Mouse (Mus musculus) embryonic stem cell, embryonic (primary cell): ENCODE results near the gene Vps8.

Source experiments
- CTCF ChIA-PET, 4 experiments: fragments of 300-600 bp in 2 of 4; fragments of 350-600 bp in 2 of 4; sonication (Branson Sonifier 250); formaldehyde crosslinking; loops; one replicate each; lab custom pipeline; 2022; ENCODE audit warnings: inconsistent platforms in 2 of 4; lab: Charles Lee
- POLR2A ChIA-PET, 4 experiments: fragments of 300-600 bp in 2 of 4; fragments of 350-600 bp in 2 of 4; sonication (Branson Sonifier 250); formaldehyde crosslinking; loops; one replicate each; lab custom pipeline; 2022; ENCODE audit warnings: antibody characterized with exemption in 4 of 4, inconsistent platforms in 1 of 4; lab: Charles Lee

The Vps8 gene

GRCm38 (mm10) chr16:21607651-21608040, 184.7 kb downstream of the Vps8 start:
- POLR2A ChIA-PET = interaction anchor here in 1 of 4 experiments (2.3 kb wide), 1 partner anchor 8 kb away, joined by 7 read pairs; no protein-coding TSS in a partner anchor
- CTCF ChIA-PET = interaction anchor here in 1 of 4 experiments (1.0 kb wide), 1 partner anchor 71 kb away, joined by 3 read pairs; no protein-coding TSS in a partner anchor

- ChIA-PET POLR2A (interaction anchor here in 1 of 4 experiments (2.3 kb wide), 1 partner anchor 7 kb away, joined by 7 read pairs; no protein-coding TSS in a partner anchor), CTCF (interaction anchor here in 1 of 4 experiments (1.0 kb wide), 1 partner anchor 71 kb away, joined by 3 read pairs; no protein-coding TSS in a partner anchor)
Observed at GRCm38 (mm10) chr16:21608176-21608865, 185.4 kb downstream of the Vps8 start.

GRCm38 (mm10) chr16:21610473-21610872, 187.6 kb downstream of the Vps8 start:
- ChIA-PET POLR2A (interaction anchor here in 2 of 4 experiments (0.8 to 1.5 kb wide), 2 partner anchors 35 to 77 kb away, joined by 3 to 6 read pairs; no protein-coding TSS in a partner anchor), CTCF (interaction anchor here in 2 of 4 experiments (0.6 to 0.9 kb wide), 3 partner anchors 73 to 122 kb away, joined by 3 read pairs; no protein-coding TSS in a partner anchor)

- POLR2A ChIA-PET = interaction anchor here in 2 of 4 experiments (0.6 to 1.7 kb wide), 5 partner anchors 9 to 202 kb away, joined by 3 to 7 read pairs (median 3); no protein-coding TSS in a partner anchor
- CTCF ChIA-PET = interaction anchor here (0.6 to 3.5 kb wide), 10 partner anchors 28 to 112 kb away, joined by 3 to 20 read pairs (median 4); no protein-coding TSS in a partner anchor
Observed at GRCm38 (mm10) chr16:21615802-21616201, 192.9 kb downstream of the Vps8 start.

DNA sequence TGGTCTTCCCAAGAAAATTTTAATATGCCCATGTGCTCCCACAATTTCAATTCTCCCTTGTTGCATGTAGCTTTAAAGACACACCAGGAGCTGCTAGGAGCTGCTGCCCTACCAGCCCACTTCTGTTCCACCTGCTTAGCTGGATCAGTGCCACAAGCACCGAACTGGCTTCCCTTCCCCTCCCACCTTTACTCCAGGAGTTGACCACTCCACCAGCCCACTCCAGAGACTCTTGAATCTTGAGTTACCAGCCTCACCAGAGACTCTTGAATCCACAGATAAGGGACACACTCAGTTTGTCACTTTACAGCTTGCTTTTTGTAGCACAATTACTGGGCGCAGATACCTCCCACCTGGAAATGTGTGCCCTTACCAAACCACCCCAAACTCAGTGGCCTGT, 197.7 kb downstream of the Vps8 start:
- ChIA-PET POLR2A (no interaction called here), CTCF (interaction anchor here in 1 of 4 experiments (0.6 kb wide), 1 partner anchor 83 kb away, joined by 3 read pairs; no protein-coding TSS in a partner anchor)

DNA sequence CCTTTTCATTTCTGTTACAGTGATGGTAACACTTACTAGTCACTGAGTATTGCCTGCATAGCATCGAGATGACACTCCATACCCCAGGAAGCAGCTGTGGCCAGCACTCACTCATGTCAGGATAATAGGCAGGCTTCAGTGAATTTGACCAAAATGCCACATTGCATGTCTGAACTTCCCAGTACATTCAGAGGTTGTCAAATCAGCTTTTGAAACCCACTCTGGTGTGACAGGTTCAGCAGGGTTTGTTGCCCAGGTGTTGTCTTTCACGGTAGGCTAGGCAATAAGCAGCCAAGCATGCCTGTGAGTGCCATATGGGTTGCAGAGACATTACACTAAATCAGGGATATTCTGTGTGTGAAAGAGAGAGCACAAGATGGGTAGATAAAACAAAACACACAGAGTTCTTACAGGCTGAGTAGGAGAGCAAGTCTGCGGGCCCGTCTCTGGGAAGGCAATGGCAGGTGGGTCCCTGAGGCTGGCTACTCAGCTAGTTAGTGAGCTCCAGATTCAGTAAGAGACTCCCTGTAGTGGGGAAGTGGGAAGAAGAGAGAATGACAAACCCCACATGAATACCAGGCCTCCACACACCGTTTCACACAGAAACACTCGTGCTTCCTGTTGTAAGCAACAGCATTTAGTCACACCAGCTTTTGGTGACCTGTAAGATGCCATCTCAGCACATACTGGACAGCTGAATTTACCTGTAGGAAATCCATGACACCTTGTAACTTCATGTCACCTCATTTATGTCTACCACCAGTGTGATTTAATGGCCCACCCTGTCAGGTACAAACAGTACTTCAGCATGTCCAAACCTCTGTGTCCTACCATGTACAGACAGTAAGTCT, 203.1 kb downstream of the Vps8 start:
- POLR2A ChIA-PET = interaction anchor here in 1 of 4 experiments (0.5 to 1.4 kb wide), 2 partner anchors 193 to 358 kb away, joined by 4 read pairs; no protein-coding TSS in a partner anchor
- CTCF ChIA-PET = interaction anchor here in 2 of 4 experiments (0.8 to 1.9 kb wide), 3 partner anchors 89 to 102 kb away, joined by 3 to 7 read pairs (median 4); no protein-coding TSS in a partner anchor

GRCm38 (mm10) chr16:21627248-21627647, 204.3 kb downstream of the Vps8 start:
- POLR2A ChIA-PET = interaction anchor here in 3 of 4 experiments (0.6 to 1.4 kb wide), 8 partner anchors 10 to 356 kb away, joined by 3 to 6 read pairs (median 3); no protein-coding TSS in a partner anchor
- CTCF ChIA-PET = interaction anchor here in 3 of 4 experiments (0.5 to 1.9 kb wide), 4 partner anchors 101 to 732 kb away, joined by 3 to 5 read pairs (median 4); no protein-coding TSS in a partner anchor

DNA sequence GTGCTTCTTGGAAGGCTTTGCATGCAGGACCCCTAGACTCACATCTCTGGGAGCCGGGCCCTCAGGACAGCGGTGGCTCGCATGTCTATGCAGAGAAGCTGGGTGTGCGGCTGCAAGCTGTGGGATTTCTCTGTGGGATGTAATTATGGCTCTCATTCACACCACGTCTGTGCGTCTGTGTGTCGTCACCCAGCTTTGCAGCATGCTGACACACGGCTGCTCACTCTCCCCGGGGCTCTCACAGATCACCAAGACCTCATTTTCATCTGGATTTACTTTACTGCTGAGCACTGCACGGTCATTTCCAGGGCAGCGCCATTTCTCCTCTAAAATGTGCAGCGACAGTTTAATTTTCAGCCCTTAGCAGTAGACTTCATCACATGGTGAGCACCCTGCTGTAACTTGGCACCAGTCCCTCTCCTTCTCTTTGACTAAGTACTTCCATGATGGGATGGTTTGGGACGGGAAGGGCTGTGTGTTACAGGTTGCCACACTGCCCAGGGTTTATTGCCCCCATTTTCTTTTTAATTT, 205.2 kb downstream of the Vps8 start:
- CTCF ChIA-PET = interaction anchor here in 1 of 4 experiments (1.2 kb wide), 1 partner anchor 100 kb away, joined by 3 read pairs; no protein-coding TSS in a partner anchor
- POLR2A ChIA-PET = interaction anchor here in 2 of 4 experiments (0.6 to 1.1 kb wide), 5 partner anchors 9 to 74 kb away, joined by 3 read pairs; no protein-coding TSS in a partner anchor

DNA sequence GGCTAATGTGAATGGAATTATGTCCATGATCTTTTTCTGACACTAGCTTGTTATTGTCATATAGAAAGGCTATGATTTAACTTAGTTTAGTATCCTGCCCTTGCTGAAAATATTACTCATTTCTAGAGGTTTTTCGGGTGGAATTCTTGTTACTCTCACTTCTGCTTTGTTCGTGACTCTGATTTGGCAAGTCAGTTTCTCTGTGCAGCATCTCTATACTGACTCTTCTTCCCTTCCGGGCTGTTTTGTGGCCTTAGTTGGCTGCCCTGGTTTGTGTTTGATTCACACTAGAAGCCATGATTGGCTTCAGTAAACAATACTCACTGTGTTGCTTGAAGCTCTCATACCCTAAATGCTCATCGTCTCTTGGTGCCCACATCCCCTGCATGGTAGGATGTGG, 207.7 kb downstream of the Vps8 start:
- CTCF ChIA-PET = interaction anchor here in 1 of 4 experiments (1.8 kb wide), 1 partner anchor 97 kb away, joined by 4 read pairs; no protein-coding TSS in a partner anchor
- POLR2A ChIA-PET = no interaction called here

DNA sequence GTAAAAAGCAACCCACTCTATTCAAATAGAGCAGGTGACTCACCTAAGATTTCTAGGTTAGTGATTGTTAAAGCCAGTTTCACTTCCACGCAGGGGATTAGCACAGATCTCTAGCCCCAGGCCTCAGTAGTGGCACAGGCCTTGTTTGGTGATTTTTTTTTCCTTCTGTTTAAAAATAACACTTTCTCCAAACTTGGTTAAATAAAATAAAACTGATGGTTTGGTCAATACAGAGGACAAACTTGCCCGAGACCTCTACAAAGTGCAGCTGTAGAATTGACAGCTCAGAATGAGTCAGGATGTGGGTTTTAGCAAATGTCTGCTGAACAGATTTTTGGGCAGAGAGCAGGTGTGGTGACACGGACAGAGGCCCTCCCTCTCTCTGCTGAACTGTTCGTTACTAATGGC, 208.9 kb downstream of the Vps8 start:
- CTCF ChIA-PET = interaction anchor here in 1 of 4 experiments (1.8 kb wide), 1 partner anchor 96 kb away, joined by 4 read pairs; no protein-coding TSS in a partner anchor
- POLR2A ChIA-PET = no interaction called here

- ChIA-PET POLR2A (interaction anchor here in 2 of 4 experiments (0.6 to 1.4 kb wide), 3 partner anchors 30 to 423 kb away, joined by 3 to 4 read pairs (median 4); no protein-coding TSS in a partner anchor), CTCF (no interaction called here)
Observed at GRCm38 (mm10) chr16:21634460-21634859, 211.5 kb downstream of the Vps8 start.

DNA sequence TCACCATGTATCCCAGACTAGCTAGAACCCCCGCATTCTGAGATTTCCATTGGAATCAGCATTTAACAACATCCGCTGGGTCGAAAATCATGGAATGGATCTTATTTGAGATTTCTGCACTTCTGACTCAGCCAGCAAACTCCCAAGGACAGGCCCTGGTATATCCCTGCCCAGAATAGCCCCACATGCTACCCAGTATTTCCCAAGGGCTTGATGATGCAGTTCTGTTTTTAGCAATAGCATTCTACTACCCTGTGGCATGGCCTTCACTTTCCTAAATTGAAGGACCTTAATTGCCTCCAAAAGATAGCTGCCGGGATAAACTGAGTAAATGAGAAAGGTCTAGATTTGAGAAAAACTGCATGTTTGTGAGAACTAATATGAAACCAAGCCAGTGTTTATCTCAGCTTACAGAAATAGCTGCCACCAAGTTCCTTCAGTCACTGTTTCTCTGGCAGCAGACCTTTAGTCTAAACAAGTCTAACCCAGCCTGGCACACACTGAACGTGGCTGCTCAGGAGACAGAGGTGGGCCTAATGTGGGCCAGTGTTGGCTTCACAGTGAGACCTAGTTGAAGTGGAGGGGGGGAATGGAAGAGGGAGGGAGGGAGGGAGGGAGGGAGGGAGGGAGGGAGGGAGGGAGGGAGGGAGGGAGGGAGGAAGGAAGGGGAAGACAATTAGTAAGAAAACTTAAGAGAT, 213.4 kb downstream of the Vps8 start:
- CTCF ChIA-PET = interaction anchor here in 1 of 4 experiments (0.8 kb wide), 1 partner anchor 739 kb away, joined by 3 read pairs; no protein-coding TSS in a partner anchor
- POLR2A ChIA-PET = interaction anchor here in 2 of 4 experiments (0.7 to 1.4 kb wide), 4 partner anchors 9 to 65 kb away, joined by 3 read pairs; no protein-coding TSS in a partner anchor

- CTCF ChIA-PET = interaction anchor here in 1 of 4 experiments (0.6 kb wide), 1 partner anchor 220 kb away, joined by 3 read pairs; no protein-coding TSS in a partner anchor
- POLR2A ChIA-PET = interaction anchor here in 1 of 4 experiments (0.6 to 1.4 kb wide), 2 partner anchors 10 to 65 kb away, joined by 3 read pairs; no protein-coding TSS in a partner anchor
Observed at GRCm38 (mm10) chr16:21637201-21637819, 214.4 kb downstream of the Vps8 start.

DNA sequence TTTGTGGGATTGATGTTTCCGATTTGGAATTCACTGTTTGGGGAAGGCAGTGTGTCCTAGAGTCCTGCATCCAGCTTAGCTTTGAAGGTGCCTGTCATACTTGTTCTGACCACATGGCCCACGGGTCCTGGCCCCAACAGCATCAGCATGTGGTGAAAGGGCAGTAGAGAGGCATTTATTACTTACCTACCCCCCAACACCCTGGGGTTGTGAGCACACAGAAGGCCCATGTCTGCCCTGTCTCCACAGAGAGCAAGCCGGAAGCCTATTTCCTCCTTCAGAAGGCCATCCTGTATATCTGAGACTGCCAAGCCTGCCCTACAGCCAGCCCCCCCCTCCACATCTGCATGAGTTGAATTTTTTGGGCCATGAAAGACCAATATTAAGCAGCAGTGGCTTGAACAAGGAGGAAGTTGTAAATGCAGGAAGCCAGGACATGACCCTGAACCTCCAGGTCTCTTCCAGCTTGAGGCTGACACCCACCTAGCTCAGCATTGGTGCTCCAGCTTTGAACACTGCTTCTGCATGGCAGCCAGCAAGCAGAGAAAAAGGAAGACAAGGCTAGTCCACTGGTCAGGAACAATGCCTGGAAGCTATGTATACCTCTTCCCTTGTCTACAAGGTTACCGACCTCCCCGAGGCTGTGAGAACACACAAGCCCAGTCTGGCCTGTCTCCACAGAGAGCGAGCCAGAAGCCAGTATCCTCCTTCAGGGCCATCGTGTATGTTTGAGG, 218.0 kb downstream of the Vps8 start:
- ChIA-PET CTCF (interaction anchor here in 1 of 4 experiments (0.8 kb wide), 1 partner anchor 87 kb away, joined by 3 read pairs; no protein-coding TSS in a partner anchor), POLR2A (interaction anchor here in 2 of 4 experiments (0.5 to 1.2 kb wide), 4 partner anchors 13 to 61 kb away, joined by 3 to 4 read pairs (median 3); no protein-coding TSS in a partner anchor)

DNA sequence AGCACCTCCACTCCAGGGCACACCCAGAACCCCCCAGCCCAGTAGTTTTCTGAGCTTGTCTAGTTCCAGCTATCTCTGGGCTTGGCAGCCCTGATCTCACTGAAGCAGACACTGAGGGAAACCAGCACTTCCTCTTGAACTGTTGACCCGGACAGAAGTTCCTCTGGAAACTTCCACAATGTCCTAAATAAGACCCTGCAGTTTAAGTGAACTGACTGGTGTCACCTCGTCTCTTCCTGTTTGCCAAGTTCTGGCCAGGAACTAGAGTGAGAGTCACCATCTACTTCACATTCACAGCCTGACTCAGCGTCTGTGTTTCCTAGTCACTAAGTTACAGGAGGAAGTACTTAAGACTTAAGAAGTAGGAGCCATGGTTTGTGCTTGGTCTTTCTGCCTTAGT, 219.0 kb downstream of the Vps8 start:
- CTCF ChIA-PET = no interaction called here

More for the DNA sequence above, 219.0 kb downstream of the Vps8 start:
- POLR2A ChIA-PET = no interaction called here
